Mouse (Mus musculus): ENCODE measurements at regions not wholly inside any gene's neighbourhood (a gene's known extent, or its start where the extent isn't known, plus 50 kb on each side); places are given as distances from the start of the nearest gene placed in this dataset.

GRCm38 (mm10) chr11:65490426-65490825 lies 220.6 kb upstream of the Myocd start:
- TF ChIP-seq CTCF (IDR thresholded peaks at IDR 0.05; ENCODE audit: borderline replicate concordance, extremely low read depth, insufficient read depth, insufficient read length) (no peak), POLR2A (IDR thresholded peaks at IDR 0.05; ENCODE audit: borderline replicate concordance, extremely low read depth, insufficient read depth, insufficient read length, poor library complexity, severe bottlenecking) (no peak)
- no peak for DNase-seq (ENCODE audit: low read depth)

DNA sequence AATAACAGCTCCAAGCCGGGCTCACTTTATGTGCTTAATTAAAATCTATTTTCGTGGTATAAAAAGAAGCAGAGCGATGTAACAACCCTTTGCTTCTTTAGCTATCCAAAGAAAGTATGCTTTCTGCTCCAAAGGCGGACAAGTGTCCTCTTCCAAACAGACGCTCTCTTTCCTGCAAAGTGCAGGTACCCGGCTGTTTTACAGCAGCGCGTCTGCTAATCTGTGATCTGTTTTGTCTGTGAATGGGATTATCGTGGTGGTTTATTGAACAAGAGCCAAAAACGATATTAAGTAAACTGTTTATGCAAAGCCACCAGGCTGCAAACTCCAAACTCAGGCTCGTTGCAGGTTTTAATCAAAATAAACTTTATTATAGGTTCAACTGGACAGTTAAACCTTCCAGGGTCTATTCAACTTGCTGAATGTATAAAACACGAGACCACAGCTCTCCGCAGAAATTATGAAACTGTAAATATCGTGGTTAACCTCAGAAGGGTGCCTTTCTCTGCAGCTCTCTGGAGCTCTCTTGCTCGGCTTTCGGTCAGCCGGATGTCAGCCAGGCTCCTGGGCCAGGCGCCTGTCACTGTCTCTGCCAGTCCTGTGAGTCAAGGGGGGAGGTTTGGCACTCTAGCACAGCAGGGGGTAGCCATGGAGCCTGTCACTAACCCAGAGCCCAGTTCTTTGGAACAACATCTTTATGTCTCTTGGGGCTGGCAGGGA lies 206.2 kb upstream of the Myocd start:
- TF ChIP-seq CTCF (IDR thresholded peaks at IDR 0.05; ENCODE audit: borderline replicate concordance, extremely low read depth, insufficient read depth, insufficient read length) = no peak
- TF ChIP-seq POLR2A (IDR thresholded peaks at IDR 0.05; ENCODE audit: borderline replicate concordance, extremely low read depth, insufficient read depth, insufficient read length, poor library complexity, severe bottlenecking) = no peak
- DNase-seq (ENCODE audit: low read depth) = peak; percentile 60

- TF ChIP-seq CTCF (IDR thresholded peaks at IDR 0.05; ENCODE audit: borderline replicate concordance, extremely low read depth, insufficient read depth, insufficient read length) (no peak), POLR2A (IDR thresholded peaks at IDR 0.05; ENCODE audit: borderline replicate concordance, extremely low read depth, insufficient read depth, insufficient read length, poor library complexity, severe bottlenecking) (no peak)
- DNase-seq (ENCODE audit: low read depth) = peak; percentile 91
Observed at GRCm38 (mm10) chr11:65475302-65475701, 205.5 kb upstream of the Myocd start.

DNA sequence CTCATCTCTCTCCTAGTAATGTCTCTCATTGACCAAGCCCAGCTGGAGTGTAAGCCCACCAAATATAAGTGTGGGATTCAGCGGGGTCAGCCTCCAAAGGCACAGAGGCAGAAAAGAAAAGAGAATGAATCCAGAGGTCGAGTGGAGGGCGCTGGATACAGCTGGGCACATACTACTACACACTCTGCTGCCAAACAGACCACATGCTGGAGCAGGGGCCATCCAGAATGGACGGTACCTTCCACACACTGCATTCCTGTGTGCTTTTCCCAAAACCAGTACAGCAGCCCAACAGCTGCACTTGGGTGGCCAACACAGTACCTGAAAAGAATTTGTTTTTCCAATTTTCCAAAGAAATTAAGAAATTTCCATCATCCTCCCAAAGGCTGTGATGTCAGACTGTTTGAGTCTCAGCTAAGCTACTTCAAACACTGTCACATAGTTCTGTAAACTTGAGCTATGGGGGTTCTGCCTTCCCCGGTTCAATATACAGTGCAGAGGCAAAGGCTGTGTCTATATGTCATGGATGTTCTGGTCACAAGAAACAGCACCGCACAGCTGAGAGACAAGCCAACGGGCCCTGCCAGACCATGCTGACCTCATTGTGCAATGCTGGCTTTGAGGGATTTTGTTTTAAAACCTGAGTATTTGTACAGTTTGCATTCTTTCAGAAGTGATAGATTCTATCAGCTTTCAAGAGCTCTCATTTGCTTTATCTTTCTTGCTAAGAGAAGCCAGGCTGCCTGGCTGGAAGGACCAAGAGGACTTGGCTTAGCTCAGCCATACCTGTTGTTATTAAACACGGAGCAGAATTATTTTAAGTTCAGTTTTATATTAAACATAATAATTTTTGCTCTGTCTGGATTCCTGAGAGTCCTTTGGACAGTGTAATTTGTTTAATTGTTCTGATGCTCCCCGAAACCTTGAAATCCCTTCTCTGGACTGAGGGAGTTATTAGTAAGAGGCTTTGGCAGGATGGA lies 200.3 kb upstream of the Myocd start:
- TF ChIP-seq POLR2A (IDR thresholded peaks at IDR 0.05; ENCODE audit: borderline replicate concordance, extremely low read depth, insufficient read depth, insufficient read length, poor library complexity, severe bottlenecking) (no peak), CTCF (IDR thresholded peaks at IDR 0.05; ENCODE audit: borderline replicate concordance, extremely low read depth, insufficient read depth, insufficient read length) (no peak)
- DNase-seq (ENCODE audit: low read depth) = no peak

- peak; percentile 26 for DNase-seq (ENCODE audit: low read depth)
Observed at GRCm38 (mm10) chr11:65461044-65461443, 191.3 kb upstream of the Myocd start.

GRCm38 (mm10) chr11:65448436-65448835 lies 178.6 kb upstream of the Myocd start:
- no peak for DNase-seq (ENCODE audit: low read depth)
- no peak for TF ChIP-seq CTCF (IDR thresholded peaks at IDR 0.05; ENCODE audit: borderline replicate concordance, extremely low read depth, insufficient read depth, insufficient read length)
- TF ChIP-seq POLR2A (IDR thresholded peaks at IDR 0.05; ENCODE audit: borderline replicate concordance, extremely low read depth, insufficient read depth, insufficient read length, poor library complexity, severe bottlenecking) = no peak

More at GRCm38 (mm10) chr11:65461044-65461443, 191.3 kb upstream of the Myocd start:
- no peak for TF ChIP-seq CTCF (IDR thresholded peaks at IDR 0.05; ENCODE audit: borderline replicate concordance, extremely low read depth, insufficient read depth, insufficient read length)

GRCm38 (mm10) chr11:65443466-65444024 lies 173.8 kb upstream of the Myocd start:
- TF ChIP-seq CTCF (IDR thresholded peaks at IDR 0.05; ENCODE audit: borderline replicate concordance, extremely low read depth, insufficient read depth, insufficient read length) (no peak), POLR2A (IDR thresholded peaks at IDR 0.05; ENCODE audit: borderline replicate concordance, extremely low read depth, insufficient read depth, insufficient read length, poor library complexity, severe bottlenecking) (no peak)
- no peak for DNase-seq (ENCODE audit: low read depth)

DNA sequence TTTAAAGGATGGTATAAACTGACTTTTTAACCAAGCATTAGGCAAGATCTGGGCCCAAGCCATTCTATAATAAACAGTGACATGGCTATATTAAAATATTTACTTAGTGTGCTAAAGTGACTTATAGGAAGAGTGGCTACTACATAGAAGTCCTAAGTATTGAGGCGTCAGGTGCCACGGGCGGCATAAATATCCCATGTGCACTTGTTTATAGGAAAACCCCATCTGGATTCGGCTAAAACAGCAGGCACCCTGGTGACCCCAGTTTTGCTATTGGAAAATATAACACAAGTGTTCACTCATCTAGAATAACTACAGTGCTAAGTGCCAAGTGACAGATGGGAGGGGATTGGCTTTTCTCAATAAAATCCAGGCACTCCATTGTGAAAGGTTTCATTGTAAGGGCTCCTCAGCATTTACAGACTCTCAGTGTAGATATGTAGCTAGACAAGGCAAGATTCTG lies 165.9 kb upstream of the Myocd start:
- DNase-seq (ENCODE audit: low read depth) = peak; percentile 79
- no peak for TF ChIP-seq POLR2A (IDR thresholded peaks at IDR 0.05; ENCODE audit: borderline replicate concordance, extremely low read depth, insufficient read depth, insufficient read length, poor library complexity, severe bottlenecking)
- TF ChIP-seq CTCF (IDR thresholded peaks at IDR 0.05; ENCODE audit: borderline replicate concordance, extremely low read depth, insufficient read depth, insufficient read length) = no peak

DNA sequence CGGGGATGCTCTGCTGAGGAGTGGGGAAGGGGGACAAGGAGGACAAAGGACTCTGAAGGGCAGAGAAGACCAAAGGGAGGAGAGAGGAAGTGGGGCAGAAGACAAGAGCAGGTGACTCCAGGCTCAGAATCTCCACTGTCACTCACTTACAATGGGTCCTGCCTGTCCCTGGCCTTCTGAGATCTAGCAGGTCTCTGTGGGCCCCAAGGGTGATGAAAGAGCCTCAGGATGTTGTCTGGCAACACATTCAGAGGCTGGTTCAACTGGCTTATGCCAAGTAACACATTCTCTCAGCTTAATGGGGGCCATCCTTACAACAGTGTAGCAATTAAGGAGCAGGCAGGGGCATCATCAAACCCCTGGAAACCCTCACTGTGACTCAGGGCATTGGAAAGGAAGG lies 152.1 kb upstream of the Myocd start:
- no peak for TF ChIP-seq POLR2A (IDR thresholded peaks at IDR 0.05; ENCODE audit: borderline replicate concordance, extremely low read depth, insufficient read depth, insufficient read length, poor library complexity, severe bottlenecking)
- TF ChIP-seq CTCF (IDR thresholded peaks at IDR 0.05; ENCODE audit: borderline replicate concordance, extremely low read depth, insufficient read depth, insufficient read length) = no peak
- DNase-seq (ENCODE audit: low read depth) = no peak

DNA sequence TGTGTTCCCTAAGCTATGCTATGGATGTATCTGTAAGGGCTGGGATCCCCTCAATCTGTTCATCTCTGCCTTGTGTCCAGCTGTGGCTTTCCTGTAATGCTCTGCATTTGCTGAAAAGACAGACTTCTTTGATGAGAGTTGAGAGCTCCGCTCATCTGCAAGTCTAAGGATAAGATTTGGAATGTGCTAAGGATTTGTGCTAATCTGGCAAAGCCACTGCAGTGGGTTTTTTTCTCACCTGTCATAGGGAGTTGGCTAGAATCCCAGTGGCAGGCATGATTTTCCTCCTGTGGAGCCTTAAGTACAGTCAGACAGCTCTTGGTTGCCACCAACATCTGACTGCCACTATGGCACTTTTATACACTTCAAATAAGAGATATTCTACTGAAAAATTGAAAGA lies 138.8 kb upstream of the Myocd start:
- peak; percentile 84 for DNase-seq (ENCODE audit: low read depth)
- TF ChIP-seq POLR2A (IDR thresholded peaks at IDR 0.05; ENCODE audit: borderline replicate concordance, extremely low read depth, insufficient read depth, insufficient read length, poor library complexity, severe bottlenecking) = no peak
- no peak for TF ChIP-seq CTCF (IDR thresholded peaks at IDR 0.05; ENCODE audit: borderline replicate concordance, extremely low read depth, insufficient read depth, insufficient read length)

GRCm38 (mm10) chr11:65402460-65403154 lies 132.8 kb upstream of the Myocd start:
- TF ChIP-seq CTCF (IDR thresholded peaks at IDR 0.05; ENCODE audit: borderline replicate concordance, extremely low read depth, insufficient read depth, insufficient read length) (no peak), POLR2A (IDR thresholded peaks at IDR 0.05; ENCODE audit: borderline replicate concordance, extremely low read depth, insufficient read depth, insufficient read length, poor library complexity, severe bottlenecking) (no peak)
- DNase-seq (ENCODE audit: low read depth) = peak; percentile 83

Data from brain, embryonic 14.5 days (tissue).